Mouse (Mus musculus): Measurements from ENCODE around the gene Aasdh. TPM values are rescaled to one million over a fixed set of nuclear protein-coding genes. Genes with fewer than 3 reads are reported as not detected.

Gene Aasdh
- polyA plus RNA-seq, 1 experiment from 2014 or later, result 5.8 TPM

GRCm38 (mm10) chr5:76837018-76837417 lies 68.3 kb downstream of the Aasdh start:
- H3K36me3 ChIP-seq (ENCODE audit: control insufficient read depth, insufficient read depth), result no peaks in the 10 kb centered on the region
- H3K4me2 ChIP-seq (ENCODE audit: low read depth, low read length), result no peak overlapping the region
- H3K9me3 ChIP-seq (replicated peaks; ENCODE audit: control insufficient read depth, low read length), result no peaks in the 10 kb centered on the region
- H3K4me3 ChIP-seq (ENCODE audit: low read depth, low read length), result no peak overlapping the region
- no peak overlapping the region for H3K27ac ChIP-seq (ENCODE audit: low read length)
- WGBS (ENCODE audit: insufficient replicate concordance), result 68% methylated on average over 5 of the region's 5 CpGs
- ATAC-seq (ENCODE audit: low read depth), result no peak
- H3K9ac ChIP-seq (ENCODE audit: low read depth, low read length), result no peak overlapping the region
- peaks cover 2% of the 10 kb centered on the region; the same call in 1 of the 2 replicates for H3K4me1 ChIP-seq (ENCODE audit: control insufficient read depth, low read depth, low read length)
- H3K27me3 ChIP-seq (ENCODE audit: control insufficient read depth, insufficient read depth, low read depth, low read length), result no peaks in the 10 kb centered on the region

GRCm38 (mm10) chr5:76832529-76833210 lies 72.6 kb downstream of the Aasdh start:
- Histone ChIP-seq H3K36me3 (ENCODE audit: control insufficient read depth, insufficient read depth) (no peaks in the 10 kb centered on the region), H3K4me3 (ENCODE audit: low read depth, low read length) (no peak overlapping the region), H3K4me2 (ENCODE audit: low read depth, low read length) (no peak overlapping the region), H3K9ac (ENCODE audit: low read depth, low read length) (no peak overlapping the region), H3K9me3 (replicated peaks; ENCODE audit: control insufficient read depth, low read length) (no peaks in the 10 kb centered on the region), H3K27me3 (ENCODE audit: control insufficient read depth, insufficient read depth, low read depth, low read length) (no peaks in the 10 kb centered on the region), H3K27ac (ENCODE audit: low read length) (no peak overlapping the region), H3K4me1 (ENCODE audit: control insufficient read depth, low read depth, low read length) (no peaks in the 10 kb centered on the region)
- 67% methylated on average over 17 of the region's 17 CpGs for WGBS (ENCODE audit: insufficient replicate concordance)
- ATAC-seq (ENCODE audit: low read depth), result no peak

DNA sequence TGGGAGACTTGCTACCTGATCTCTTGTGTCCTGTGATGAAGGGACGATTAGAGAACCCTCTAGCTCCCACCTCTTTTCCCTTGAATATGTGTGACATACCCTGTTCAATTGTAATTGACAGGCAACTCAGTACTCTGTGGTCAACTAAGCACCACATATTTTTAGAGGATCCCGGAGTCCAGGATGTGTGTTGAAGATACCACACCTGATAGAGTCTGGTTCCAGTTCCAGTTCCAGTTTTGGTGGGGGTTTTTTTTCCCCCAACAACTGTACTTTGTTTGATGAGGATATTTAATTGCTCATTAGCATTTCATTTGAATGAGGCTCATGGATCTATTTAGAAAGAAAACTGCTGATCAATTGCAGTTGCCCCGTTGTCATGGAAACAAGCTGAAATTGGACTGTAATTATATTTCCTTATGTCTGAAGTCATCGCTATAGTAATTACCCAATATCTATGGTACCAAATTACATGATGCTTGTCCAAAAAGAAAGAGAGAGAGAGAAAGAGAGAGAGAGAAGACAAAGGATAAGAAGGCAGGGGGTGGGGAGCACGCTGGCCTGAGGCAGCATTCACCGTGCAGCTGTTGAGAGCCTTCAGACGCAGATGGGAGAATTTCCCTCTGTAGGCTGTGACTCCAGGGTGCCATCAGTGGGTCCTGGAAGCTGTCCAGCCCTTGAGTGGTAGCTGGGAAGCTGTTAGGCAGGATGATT lies 76.6 kb downstream of the Aasdh start:
- ATAC-seq (ENCODE audit: low read depth), result no peak
- H3K27me3 ChIP-seq (ENCODE audit: control insufficient read depth, insufficient read depth, low read depth, low read length), result no peaks in the 10 kb centered on the region
- no peak overlapping the region for H3K4me3 ChIP-seq (ENCODE audit: low read depth, low read length)
- H3K4me1 ChIP-seq (ENCODE audit: control insufficient read depth, low read depth, low read length), result no peaks in the 10 kb centered on the region
- H3K9me3 ChIP-seq (replicated peaks; ENCODE audit: control insufficient read depth, low read length), result no peaks in the 10 kb centered on the region
- 70% methylated on average over 7 of the region's 7 CpGs for WGBS (ENCODE audit: insufficient replicate concordance)
- no peak overlapping the region for H3K9ac ChIP-seq (ENCODE audit: low read depth, low read length)
- H3K36me3 ChIP-seq (ENCODE audit: control insufficient read depth, insufficient read depth), result no peaks in the 10 kb centered on the region
- H3K27ac ChIP-seq (ENCODE audit: low read length), result no peak overlapping the region
- H3K4me2 ChIP-seq (ENCODE audit: low read depth, low read length), result no peak overlapping the region

Other genes starting within 250 kb of the Aasdh start
- 5.7 and 6.0 TPM in 2 replicates for gene C530008M17Rik, start 249.0 kb downstream of the Aasdh start, polyA plus RNA-seq (2015; fragmentation: Nextera tagmentation; extraction: Ambion mirVana)
- gene Paics, start 45.8 kb upstream of the Aasdh start, polyA plus RNA-seq (2015; fragmentation: Nextera tagmentation; extraction: Ambion mirVana), result 139 and 155 TPM in 2 replicates
- gene Ppat, start 46.1 kb upstream of the Aasdh start, polyA plus RNA-seq (2015; fragmentation: Nextera tagmentation; extraction: Ambion mirVana), result 18.0 and 20.1 TPM in 2 replicates
- 43.9 and 44.3 TPM in 2 replicates for gene Srp72, start 69.2 kb upstream of the Aasdh start, polyA plus RNA-seq (2015; fragmentation: Nextera tagmentation; extraction: Ambion mirVana)
- gene Arl9, start 98.5 kb upstream of the Aasdh start, polyA plus RNA-seq (2015; fragmentation: Nextera tagmentation; extraction: Ambion mirVana), result 0.18 and 0.19 TPM in 2 replicates
- gene Thegl, start 110.5 kb upstream of the Aasdh start, polyA plus RNA-seq (2015; fragmentation: Nextera tagmentation; extraction: Ambion mirVana), result 0.22 and 0.43 TPM in 2 replicates
- 0.13 and 0.25 TPM in 2 replicates for gene Hopx, start 209.6 kb upstream of the Aasdh start, polyA plus RNA-seq (2015; fragmentation: Nextera tagmentation; extraction: Ambion mirVana)

Measured in liver, embryonic 16.5 days (tissue).